Mouse (Mus musculus) ES-E14 (cell line): ENCODE data around the gene Efna4. TPM values are rescaled to one million over a fixed set of nuclear protein-coding genes. Genes with fewer than 3 reads are reported as not detected.

ENCODE experiments used
- DNase-seq: peaks from one replicate; pipeline ENCODE4 v3.0.0-alpha.2; 2013; ENCODE audit warnings: low read depth, low spot score
- H3K27ac ChIP-seq: 2 replicates; pipeline ENCODE4 v1.5.1; 2012; ENCODE audit warnings: low read depth, mild to moderate bottlenecking, low read length, moderate library complexity, mixed read lengths; ENCODE audit not compliant: poor library complexity, insufficient read depth, severe bottlenecking
- H3K36me3 ChIP-seq: 2 replicates; pipeline ENCODE4 v1.6.1; 2012; ENCODE audit warnings: mild to moderate bottlenecking, low read length, moderate library complexity, mixed read lengths; ENCODE audit not compliant: control insufficient read depth, poor library complexity, insufficient read depth, severe bottlenecking
- H3K4me1 ChIP-seq, 2 experiments: fragments of 150-350 bp in 1 of 2; sonication (generic) in 1 of 2; 2 replicates each; pipeline ENCODE4 v1.6.1; 2012; ENCODE audit warnings: low read length in 2 of 2, mild to moderate bottlenecking in 1 of 2, mixed read lengths in 1 of 2; ENCODE audit not compliant: control insufficient read depth in 2 of 2, insufficient read depth in 2 of 2, poor library complexity in 1 of 2
- H3K4me3 ChIP-seq, 2 experiments: fragments of 150-350 bp in 1 of 2; sonication (generic) in 1 of 2; 2 replicates each; pipeline ENCODE4 v1.5.1; 2012; ENCODE audit warnings: low read length in 2 of 2, low read depth in 1 of 2, mild to moderate bottlenecking in 1 of 2, mixed read lengths in 1 of 2; ENCODE audit not compliant: insufficient read depth in 1 of 2, poor library complexity in 1 of 2, severe bottlenecking in 1 of 2
- H3K9ac ChIP-seq: 2 replicates; pipeline ENCODE4 v1.6.1; 2012; ENCODE audit warnings: low read depth, mild to moderate bottlenecking, low read length, mixed read lengths; ENCODE audit not compliant: poor library complexity, insufficient read depth, severe bottlenecking
- H3K9me3 ChIP-seq: fragments of 150-350 bp; sonication (generic); 2 replicates; pipeline ENCODE4 v1.6.1; 2012; ENCODE audit warnings: low read depth, mild to moderate bottlenecking, low read length; ENCODE audit not compliant: control insufficient read depth, insufficient read depth
- CHD2 ChIP-seq: IDR thresholded peaks from 2 replicates; pipeline ENCODE4 v1.6.1; 2014; ENCODE audit warnings: mild to moderate bottlenecking, low read depth, low read length, inconsistent platforms
- HCFC1 ChIP-seq: IDR thresholded peaks from 2 replicates; pipeline ENCODE4 v1.6.1; 2012; ENCODE audit warnings: low read length, inconsistent platforms, borderline replicate concordance; ENCODE audit not compliant: insufficient read depth
- MAFK ChIP-seq: IDR thresholded peaks from 2 replicates; pipeline ENCODE4 v1.6.1; 2014; ENCODE audit warnings: mild to moderate bottlenecking, low read depth, low read length, inconsistent platforms; ENCODE audit not compliant: insufficient read depth
- ZC3H11A ChIP-seq: IDR thresholded peaks from 2 replicates; pipeline ENCODE4 v1.6.1; 2012; ENCODE audit warnings: low read depth, mild to moderate bottlenecking, inconsistent platforms, low read length, borderline replicate concordance
- ZNF384 ChIP-seq: IDR thresholded peaks from 2 replicates; pipeline ENCODE4 v1.6.1; 2012; ENCODE audit warnings: low read depth, low read length, inconsistent platforms
- in situ Hi-C, 2 experiments: fragments of 600-800 bp; cut with MboI; formaldehyde crosslinking; loops; one replicate each; pipeline ENCODE4 v1.15.1; 2025; ENCODE audit warnings: low sequenced_read_pairs in 2 of 2, inconsistent platforms in 1 of 2; ENCODE audit not compliant: unreplicated experiment in 2 of 2
- total RNA-seq: library from RNA; depleted of rRNA; stranded (reverse); fragments of 300-350 nt; gene quantifications from 2 replicates; pipeline ENCODE4 v1.2.3, GENCODE M21; 2012

Gene Efna4
- total RNA-seq, 1 experiment: 24.0 TPM

- in situ Hi-C loops: no loop called here
- Histone ChIP-seq H3K27ac (0 out of 2 replicates have a peak overlapping the region, but pooled peaks have one; percentile 7), H3K9ac (peak overlapping the region; percentile 49; the same call in 1 of the 2 replicates), H3K36me3 (no peaks in the 10 kb centered on the region), H3K4me1 (peaks cover 0 to 22% of the 10 kb centered on the region in 2 experiments; a peak in 2 of 4 replicates), H3K9me3 (no peaks in the 10 kb centered on the region), H3K4me3 (peak overlapping the region; percentile 50 to 66)
- no peak for DNase-seq
- no peak for TF ChIP-seq CHD2
- 0 out of 2 replicates have a peak, but pooled peaks have one; percentile 38 for TF ChIP-seq HCFC1
Observed at GRCm38 (mm10) chr3:89315195-89315929, 22.5 kb downstream of the Efna4 start.

GRCm38 (mm10) chr3:89314791-89315190, 23.0 kb downstream of the Efna4 start:
- DNase-seq: no peak
- Histone ChIP-seq H3K27ac (0 out of 2 replicates have a peak overlapping the region, but pooled peaks have one; percentile 7), H3K4me3 (peak overlapping the region; percentile 50 to 66; a peak in 3 of 4 replicates), H3K4me1 (peaks cover 0 to 22% of the 10 kb centered on the region in 2 experiments; a peak in 2 of 4 replicates), H3K36me3 (no peaks in the 10 kb centered on the region), H3K9me3 (no peaks in the 10 kb centered on the region), H3K9ac (no peak overlapping the region; the same call in 1 of the 2 replicates)
- in situ Hi-C loops: no loop called here
- TF ChIP-seq ZNF384 (no peak), ZC3H11A (no peak), MAFK (no peak), HCFC1 (no peak), CHD2 (no peak)

GRCm38 (mm10) chr3:89314340-89314739, 23.5 kb downstream of the Efna4 start:
- in situ Hi-C loops: no loop called here
- no peaks in the 10 kb centered on the region for H3K9me3 ChIP-seq
- no peak for DNase-seq
- H3K4me3 ChIP-seq: 0 out of 4 replicates have a peak overlapping the region, but pooled peaks of 1 of the 2 experiments have one; percentile 4
- peaks cover 0 to 22% of the 10 kb centered on the region in 2 experiments; a peak in 2 of 4 replicates for H3K4me1 ChIP-seq
- H3K36me3 ChIP-seq: no peaks in the 10 kb centered on the region
- H3K27ac ChIP-seq: no peak overlapping the region
- no peak for TF ChIP-seq ZNF384
- no peak for TF ChIP-seq CHD2
- TF ChIP-seq MAFK: no peak
- no peak for TF ChIP-seq ZC3H11A
- TF ChIP-seq HCFC1: no peak
- no peak overlapping the region for H3K9ac ChIP-seq

GRCm38 (mm10) chr3:89308089-89308488, 29.7 kb downstream of the Efna4 start:
- in situ Hi-C loops: no loop called here
- Histone ChIP-seq H3K4me1 (peaks cover 2 to 11% of the 10 kb centered on the region in 2 experiments; a peak in 2 of 4 replicates), H3K4me3 (no peak overlapping the region), H3K9ac (peak overlapping the region; percentile 27; the same call in 1 of the 2 replicates), H3K36me3 (no peaks in the 10 kb centered on the region), H3K27ac (no peak overlapping the region), H3K9me3 (no peaks in the 10 kb centered on the region)
- TF ChIP-seq CHD2: no peak
- TF ChIP-seq ZNF384: peak; percentile 77
- TF ChIP-seq ZC3H11A: peak; percentile 33; the same call in 1 of the 2 replicates
- peak; percentile 86 for DNase-seq
